Mouse (Mus musculus) olfactory bulb, adult 2 months (tissue): ENCODE data around the gene Grm8.

Experiments
- CTCF ChIP-seq: fragments of 200-500 bp; IDR thresholded peaks from 2 replicates; pipeline ENCODE4 v1.5.1; 2012; ENCODE audit warnings: low read depth, mild to moderate bottlenecking, low read length, moderate library complexity; ENCODE audit not compliant: insufficient read depth
- POLR2A ChIP-seq: fragments of 200-500 bp; IDR thresholded peaks from 2 replicates; pipeline ENCODE4 v1.6.1; 2012; ENCODE audit warnings: mild to moderate bottlenecking, low read depth, low read length, moderate library complexity; ENCODE audit not compliant: insufficient read depth

DNA sequence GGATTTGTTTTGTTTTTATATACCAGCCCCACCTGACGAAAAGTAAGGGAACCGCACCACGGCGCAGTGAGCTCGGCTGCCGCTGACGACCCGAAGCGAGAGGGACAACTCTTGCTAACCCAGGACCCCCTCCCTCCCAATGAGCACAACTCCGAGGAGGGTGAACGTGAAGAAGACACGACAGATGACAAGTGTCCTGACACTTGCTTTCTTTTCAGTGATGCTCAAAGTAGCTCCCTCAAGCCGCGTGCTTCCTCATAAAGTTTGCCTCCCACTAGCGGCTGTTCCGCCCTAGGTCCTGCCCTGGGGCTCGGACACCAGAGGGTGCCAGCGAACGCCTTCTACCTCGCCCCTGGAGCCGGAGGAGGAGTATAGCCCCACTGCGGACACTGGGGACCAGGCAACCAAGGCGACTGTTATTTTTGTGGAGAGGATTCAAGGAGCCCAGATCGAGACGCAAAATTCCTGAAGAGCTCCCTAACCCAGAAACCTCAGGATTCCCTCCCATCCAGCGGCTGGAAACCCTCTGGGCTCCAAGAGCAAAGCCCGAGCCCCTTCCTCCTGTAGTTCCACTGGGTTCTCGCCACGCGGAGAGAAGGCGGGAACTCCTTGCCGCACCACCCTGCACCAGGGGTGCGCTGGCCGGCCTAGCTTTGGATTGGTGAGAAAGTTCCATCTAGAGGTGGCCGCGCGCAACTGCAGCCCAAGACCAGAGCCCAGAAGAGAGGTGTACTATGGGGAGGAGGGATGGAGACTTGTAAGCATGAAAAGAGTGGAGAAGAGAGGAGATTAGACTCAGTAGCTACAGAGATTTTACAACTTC, 644 bp upstream of the Grm8 start:
- TF ChIP-seq POLR2A (no peak), CTCF (peak; percentile 88)
